Mouse (Mus musculus): Measurements from ENCODE around the gene Syt6. TPM values are rescaled to one million over a fixed set of nuclear protein-coding genes. Genes with fewer than 3 reads are reported as not detected.

Syt6 gene
- polyA plus RNA-seq, 1 experiment from 2014 or later = 0.47 TPM

DNA sequence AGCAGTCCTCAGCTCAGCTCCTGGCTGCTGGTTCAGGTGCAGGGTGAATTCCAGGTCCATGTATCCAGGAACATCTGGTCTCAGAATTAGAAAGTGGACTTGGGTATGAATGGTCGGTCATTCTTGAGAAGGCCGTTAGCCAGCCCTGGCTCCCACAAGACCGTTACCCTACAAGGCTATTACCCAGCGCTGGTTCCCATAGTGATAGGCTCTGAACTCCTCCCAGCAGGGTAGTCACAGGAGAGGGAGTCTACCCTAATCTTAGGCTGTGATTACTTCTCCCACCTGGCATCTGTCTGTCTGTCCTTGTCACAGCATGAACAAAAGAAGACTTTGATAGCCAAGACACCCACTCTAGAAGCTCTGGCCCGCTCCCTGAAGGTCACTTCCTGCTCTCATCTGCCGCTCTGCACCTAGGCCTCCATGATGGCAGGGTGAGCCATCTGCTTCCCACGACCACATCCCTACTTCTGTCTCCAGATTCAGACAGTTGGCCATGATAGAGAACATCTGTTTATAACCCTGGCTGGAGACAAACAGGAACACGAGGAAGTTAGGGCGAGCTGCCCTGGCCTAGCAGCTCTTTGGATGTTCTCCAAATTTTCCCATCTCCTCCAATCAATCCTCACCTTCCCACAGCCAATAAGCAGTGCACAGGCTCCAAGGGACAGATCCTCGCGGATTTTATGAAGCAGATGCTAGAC lies 72.3 kb downstream of the Syt6 start:
- Histone ChIP-seq H3K4me2 (no peak overlapping the region), H3K4me1 (ENCODE audit: insufficient read depth) (peaks cover 14% of the 10 kb centered on the region), H3K36me3 (ENCODE audit: insufficient read depth) (no peaks in the 10 kb centered on the region), H3K9ac (no peak overlapping the region), H3K27me3 (ENCODE audit: insufficient read depth, low read length) (no peaks in the 10 kb centered on the region), H3K27ac (ENCODE audit: low read depth) (peak overlapping the region; percentile 46), H3K9me3 (ENCODE audit: low read depth, low read length) (no peaks in the 10 kb centered on the region), H3K4me3 (ENCODE audit: low read depth, low read length) (no peak overlapping the region)
- DNase-seq (peak; percentile 90), ATAC-seq (ENCODE audit: insufficient read depth) (peak; percentile 94)
- WGBS = 45% methylated on average over 11 of the region's 11 CpGs
- no peak for TF ChIP-seq CTCF (IDR thresholded peaks at IDR 0.05; ENCODE audit: low read depth)

DNA sequence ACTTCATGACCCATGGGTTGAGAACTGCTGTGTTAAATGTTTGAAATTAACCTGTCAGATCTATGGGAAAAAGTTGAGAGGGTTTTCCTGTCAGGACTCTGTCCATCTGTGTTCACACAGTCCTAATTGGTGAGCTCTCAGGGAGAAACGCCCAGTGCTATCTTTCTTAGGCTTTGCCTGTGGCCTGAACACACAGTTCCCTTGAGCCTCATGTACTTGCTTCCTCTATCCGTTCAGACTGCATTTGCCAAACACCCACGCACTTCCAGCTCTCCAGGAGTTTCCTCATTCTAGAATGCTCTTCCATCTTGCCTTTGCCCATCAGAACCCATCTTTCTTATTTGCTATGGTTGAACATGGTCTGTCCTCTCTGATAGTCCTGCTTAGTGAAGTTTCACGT lies 73.5 kb downstream of the Syt6 start:
- H3K4me1 ChIP-seq (ENCODE audit: insufficient read depth) = peaks cover 14% of the 10 kb centered on the region
- TF ChIP-seq CTCF (IDR thresholded peaks at IDR 0.05; ENCODE audit: low read depth) = no peak
- no peak overlapping the region; the same call in 1 of the 2 replicates for H3K27ac ChIP-seq (ENCODE audit: low read depth)
- no peaks in the 10 kb centered on the region for H3K27me3 ChIP-seq (ENCODE audit: insufficient read depth, low read length)
- H3K9me3 ChIP-seq (ENCODE audit: low read depth, low read length) = no peaks in the 10 kb centered on the region
- H3K4me2 ChIP-seq = no peak overlapping the region
- ATAC-seq (ENCODE audit: insufficient read depth) (no peak), DNase-seq (no peak)
- no peak overlapping the region for H3K9ac ChIP-seq
- 73% methylated on average over 4 of the region's 4 CpGs for WGBS
- H3K36me3 ChIP-seq (ENCODE audit: insufficient read depth) = no peaks in the 10 kb centered on the region
- no peak overlapping the region for H3K4me3 ChIP-seq (ENCODE audit: low read depth, low read length)

DNA sequence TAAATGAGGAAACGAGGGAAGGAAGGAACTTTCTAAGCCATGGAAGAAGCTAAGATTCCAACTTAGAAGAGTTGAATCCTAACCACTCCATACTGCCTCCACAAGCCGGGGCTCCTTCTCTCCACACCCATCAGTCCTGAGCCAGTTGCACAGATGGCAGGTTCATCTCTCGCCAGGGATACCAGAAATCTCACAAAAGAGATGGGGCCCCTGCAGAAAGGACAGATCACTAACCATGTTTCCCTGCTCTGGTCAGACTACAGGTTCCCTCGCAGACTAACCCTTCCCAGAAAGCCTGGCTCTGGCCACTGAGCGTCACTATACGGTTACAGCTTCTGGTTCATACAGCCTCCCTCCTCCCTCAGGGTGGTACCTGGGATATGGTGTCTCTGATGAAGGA lies 74.7 kb downstream of the Syt6 start:
- H3K9ac ChIP-seq = no peak overlapping the region
- no peaks in the 10 kb centered on the region for H3K27me3 ChIP-seq (ENCODE audit: insufficient read depth, low read length)
- H3K27ac ChIP-seq (ENCODE audit: low read depth) = no peak overlapping the region
- no peak for DNase-seq
- TF ChIP-seq CTCF (IDR thresholded peaks at IDR 0.05; ENCODE audit: low read depth) = no peak
- H3K4me3 ChIP-seq (ENCODE audit: low read depth, low read length) = no peak overlapping the region
- WGBS = 84% methylated on average over 6 of the region's 6 CpGs
- H3K4me2 ChIP-seq = no peak overlapping the region
- H3K9me3 ChIP-seq (ENCODE audit: low read depth, low read length) = no peaks in the 10 kb centered on the region
- peaks cover 14% of the 10 kb centered on the region for H3K4me1 ChIP-seq (ENCODE audit: insufficient read depth)
- no peaks in the 10 kb centered on the region for H3K36me3 ChIP-seq (ENCODE audit: insufficient read depth)
- no peak for ATAC-seq (ENCODE audit: insufficient read depth)

DNA sequence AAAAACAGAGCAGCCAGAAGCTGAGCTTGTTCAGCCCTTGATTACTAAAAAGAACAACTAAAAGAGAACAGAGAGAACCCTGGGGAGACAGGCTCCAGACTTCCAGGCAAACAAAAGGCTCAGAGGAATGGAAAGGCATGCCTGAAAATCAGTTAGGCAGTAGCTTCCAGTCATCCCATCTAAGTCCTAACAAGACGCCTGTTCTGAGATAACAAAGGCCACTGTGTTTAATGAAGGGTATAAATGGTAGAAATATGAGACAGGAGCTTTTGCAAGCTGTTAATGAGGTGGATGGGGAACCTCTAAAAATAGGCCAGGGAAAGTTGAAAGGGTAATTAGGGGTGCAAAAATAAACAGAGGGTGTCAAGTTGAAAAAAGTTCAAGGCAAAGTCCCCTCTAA lies 75.4 kb downstream of the Syt6 start:
- WGBS = 43% methylated on average over 1 of the region's 1 CpGs
- H3K9me3 ChIP-seq (ENCODE audit: low read depth, low read length) = no peaks in the 10 kb centered on the region
- peaks cover 14% of the 10 kb centered on the region for H3K4me1 ChIP-seq (ENCODE audit: insufficient read depth)
- ATAC-seq (ENCODE audit: insufficient read depth) = no peak
- TF ChIP-seq CTCF (IDR thresholded peaks at IDR 0.05; ENCODE audit: low read depth) = no peak
- no peak overlapping the region for H3K4me2 ChIP-seq
- DNase-seq = no peak
- H3K4me3 ChIP-seq (ENCODE audit: low read depth, low read length) = no peak overlapping the region
- no peak overlapping the region for H3K9ac ChIP-seq
- no peaks in the 10 kb centered on the region for H3K27me3 ChIP-seq (ENCODE audit: insufficient read depth, low read length)
- no peak overlapping the region for H3K27ac ChIP-seq (ENCODE audit: low read depth)
- H3K36me3 ChIP-seq (ENCODE audit: insufficient read depth) = no peaks in the 10 kb centered on the region

DNA sequence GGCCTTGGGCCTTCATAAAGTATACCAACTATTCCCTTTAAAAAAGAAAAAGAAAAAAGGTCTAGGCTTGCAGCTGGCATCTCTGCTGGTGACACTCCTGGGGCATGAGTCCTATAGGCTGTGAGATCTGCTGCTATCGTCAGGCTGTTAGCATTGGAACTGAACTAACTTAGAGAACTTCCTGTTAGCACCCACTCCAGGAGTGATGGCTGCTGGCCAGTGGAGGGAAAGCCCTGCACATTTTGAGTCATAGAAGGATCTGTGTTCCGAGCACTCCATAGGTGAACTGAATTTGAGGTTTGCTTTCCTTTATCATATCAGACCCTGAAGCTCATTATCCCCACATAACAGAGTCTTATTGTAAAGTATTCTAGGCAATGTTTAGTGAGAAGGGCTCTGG lies 85.0 kb downstream of the Syt6 start:
- Histone ChIP-seq H3K27ac (ENCODE audit: low read depth) (no peak overlapping the region), H3K36me3 (ENCODE audit: insufficient read depth) (no peaks in the 10 kb centered on the region), H3K4me1 (ENCODE audit: insufficient read depth) (no peaks in the 10 kb centered on the region), H3K27me3 (ENCODE audit: insufficient read depth, low read length) (no peaks in the 10 kb centered on the region), H3K4me2 (no peak overlapping the region), H3K4me3 (ENCODE audit: low read depth, low read length) (no peak overlapping the region), H3K9ac (no peak overlapping the region), H3K9me3 (ENCODE audit: low read depth, low read length) (no peaks in the 10 kb centered on the region)
- WGBS = 33% methylated on average over 2 of the region's 2 CpGs
- peak; percentile 52 for DNase-seq
- TF ChIP-seq CTCF (IDR thresholded peaks at IDR 0.05; ENCODE audit: low read depth) = no peak
- no peak for ATAC-seq (ENCODE audit: insufficient read depth)

DNA sequence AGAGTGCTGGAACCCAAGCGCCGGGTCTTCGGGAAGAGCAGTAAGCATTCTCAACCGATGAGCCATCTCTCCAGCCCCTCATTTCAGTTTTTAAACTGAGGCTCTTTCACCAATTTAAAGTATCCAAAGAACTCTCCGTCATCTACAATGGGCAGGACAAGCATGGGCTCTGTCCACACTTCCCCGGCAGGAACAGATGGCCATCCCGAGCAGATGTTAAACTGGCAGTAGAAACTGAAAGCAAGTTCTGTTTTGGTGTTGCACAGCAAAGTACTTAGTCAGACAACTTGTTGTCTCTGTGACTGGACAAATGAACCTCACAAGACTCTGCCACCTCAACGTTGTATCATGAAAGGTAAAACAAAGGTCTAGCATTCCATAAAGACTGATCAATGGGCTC lies 86.7 kb downstream of the Syt6 start:
- Histone ChIP-seq H3K9me3 (ENCODE audit: low read depth, low read length) (no peaks in the 10 kb centered on the region), H3K4me1 (ENCODE audit: insufficient read depth) (no peaks in the 10 kb centered on the region), H3K4me3 (ENCODE audit: low read depth, low read length) (no peak overlapping the region), H3K27me3 (ENCODE audit: insufficient read depth, low read length) (no peaks in the 10 kb centered on the region), H3K36me3 (ENCODE audit: insufficient read depth) (no peaks in the 10 kb centered on the region), H3K27ac (ENCODE audit: low read depth) (no peak overlapping the region), H3K9ac (no peak overlapping the region), H3K4me2 (no peak overlapping the region)
- no peak for TF ChIP-seq CTCF (IDR thresholded peaks at IDR 0.05; ENCODE audit: low read depth)
- no peak for ATAC-seq (ENCODE audit: insufficient read depth)
- no peak for DNase-seq
- WGBS = 78% methylated on average over 8 of the region's 8 CpGs

DNA sequence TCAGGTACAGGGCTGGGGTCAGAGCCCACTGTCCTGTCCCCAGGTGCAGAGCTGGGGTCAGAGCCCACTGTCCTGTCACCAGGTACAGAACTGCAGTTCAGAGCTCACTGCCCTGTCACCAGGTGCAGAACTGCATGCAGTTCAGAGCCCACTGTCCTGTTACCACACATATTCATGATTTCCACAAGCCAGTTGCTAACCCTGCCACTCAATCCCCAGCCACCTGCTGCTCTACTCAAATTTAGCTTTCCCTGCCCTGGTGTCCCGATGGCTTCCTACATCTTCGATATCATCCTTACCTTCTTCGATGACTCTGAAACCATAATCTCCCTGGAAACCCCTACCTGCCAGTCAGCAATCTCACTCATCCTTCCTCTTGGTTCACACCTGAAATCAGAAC lies 88.4 kb downstream of the Syt6 start:
- no peak for ATAC-seq (ENCODE audit: insufficient read depth)
- DNase-seq = no peak
- WGBS = 92% methylated on average over 3 of the region's 3 CpGs
- Histone ChIP-seq H3K27ac (ENCODE audit: low read depth) (no peak overlapping the region), H3K4me1 (ENCODE audit: insufficient read depth) (no peaks in the 10 kb centered on the region), H3K27me3 (ENCODE audit: insufficient read depth, low read length) (no peaks in the 10 kb centered on the region), H3K9me3 (ENCODE audit: low read depth, low read length) (no peaks in the 10 kb centered on the region), H3K9ac (no peak overlapping the region), H3K4me3 (ENCODE audit: low read depth, low read length) (no peak overlapping the region), H3K36me3 (ENCODE audit: insufficient read depth) (no peaks in the 10 kb centered on the region), H3K4me2 (no peak overlapping the region)
- TF ChIP-seq CTCF (IDR thresholded peaks at IDR 0.05; ENCODE audit: low read depth) = no peak
